Mouse (Mus musculus) cerebellum, postnatal 10 days (tissue): Measurements from ENCODE around the gene Tst.

ENCODE experiments used
- DNase-seq, 2 experiments: peaks; one replicate each; pipeline ENCODE4 v3.0.0; 2021; ENCODE audit warnings: mixed read lengths in 2 of 2

The Tst gene

DNA sequence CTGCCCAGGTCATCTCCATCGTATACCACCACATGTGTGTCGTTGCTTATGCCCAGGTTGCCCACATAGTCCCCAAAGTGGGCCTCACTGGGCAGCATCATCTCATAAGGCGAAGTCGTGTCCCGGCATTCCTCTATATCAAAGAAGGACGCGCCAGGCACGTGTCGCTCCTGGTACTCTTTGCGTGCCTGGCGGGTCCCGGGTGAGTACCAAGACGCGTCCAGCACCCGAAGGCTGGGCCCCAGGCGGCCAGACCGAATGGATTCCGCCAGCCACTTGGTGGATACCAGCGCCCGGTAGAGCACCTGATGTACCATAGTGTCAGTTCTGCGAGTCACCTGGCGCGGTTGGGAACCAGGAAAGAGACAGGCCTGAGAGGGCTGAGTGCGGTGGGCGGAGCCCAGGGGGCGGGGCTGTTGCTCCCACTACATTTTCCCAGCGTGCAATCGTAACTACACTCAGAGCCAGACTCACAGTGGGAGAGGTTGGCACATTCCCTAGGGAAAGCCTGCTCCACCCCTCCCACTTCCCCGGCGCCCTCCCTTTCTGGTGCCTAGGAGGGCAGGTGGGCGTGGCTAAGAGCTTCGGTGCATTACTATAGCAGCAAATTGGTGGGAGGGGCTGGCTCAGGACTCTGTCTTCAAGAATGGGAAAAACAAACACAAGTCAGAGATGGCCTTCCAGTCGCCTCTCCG is at the start of gene Tst:
TSS of gene Tst (minus strand) at position 391 of the 695 bp plus-strand sequence.
- peak; percentile 92 to 93 for DNase-seq

DNA sequence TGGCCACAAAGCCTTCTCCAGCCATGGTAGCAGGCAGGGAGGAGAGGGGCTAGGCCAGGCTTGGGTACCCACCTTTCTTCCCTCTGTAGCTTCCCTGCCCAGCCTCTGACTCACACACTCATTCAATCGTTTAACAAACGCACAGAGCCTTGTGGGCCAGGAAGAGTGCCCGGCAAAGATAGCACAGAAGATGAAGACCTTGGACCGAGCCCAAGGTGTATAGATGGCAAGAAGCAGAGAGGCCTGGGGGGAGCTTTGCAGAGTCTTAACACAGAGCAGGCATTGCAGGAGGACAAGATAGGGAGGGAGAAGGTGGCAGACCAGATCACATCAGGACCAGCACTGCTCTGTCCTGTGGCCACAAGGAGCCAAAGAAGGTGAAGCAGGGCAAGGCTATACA is 49.5 kb upstream of the Tst start:
- no peak for DNase-seq

DNA sequence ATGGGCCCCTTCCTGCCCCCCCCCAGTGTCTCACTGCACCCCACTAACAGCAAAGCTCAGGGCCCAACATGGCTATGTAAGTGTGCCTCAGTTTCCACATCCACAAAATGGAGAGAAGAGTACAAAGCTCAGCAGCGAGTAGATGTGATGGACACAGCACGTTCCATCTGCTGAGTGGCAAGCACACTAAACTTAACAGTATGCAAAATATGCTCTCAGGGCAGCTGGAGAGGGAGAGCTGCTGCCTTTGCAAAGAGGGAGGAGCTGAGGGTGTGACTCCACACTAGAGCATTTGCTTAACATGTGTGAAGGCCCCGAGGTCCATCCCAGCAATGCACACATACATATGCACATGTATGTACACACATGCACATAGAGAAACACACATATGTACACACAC is 47.2 kb upstream of the Tst start:
- DNase-seq, result no peak

DNA sequence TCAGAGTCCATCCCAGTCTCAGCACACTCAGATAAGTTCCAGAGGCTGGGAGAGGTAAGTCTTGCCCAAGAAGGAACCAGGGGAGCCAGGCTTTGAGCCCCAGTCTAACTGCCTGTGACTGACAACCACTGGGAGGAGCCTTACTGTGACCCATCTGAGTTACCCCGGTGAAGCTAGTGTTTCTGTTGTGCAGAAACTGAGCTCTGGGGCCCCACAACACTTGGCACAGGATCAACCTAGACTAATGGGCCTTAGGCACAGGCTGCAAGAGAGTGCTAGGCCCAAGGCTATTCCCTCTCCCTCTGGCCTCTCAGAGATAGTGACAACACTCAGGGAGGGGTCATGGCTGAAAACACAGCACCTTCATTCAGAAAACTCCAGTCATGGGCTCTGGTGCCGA is 45.5 kb upstream of the Tst start:
- no peak for DNase-seq

DNA sequence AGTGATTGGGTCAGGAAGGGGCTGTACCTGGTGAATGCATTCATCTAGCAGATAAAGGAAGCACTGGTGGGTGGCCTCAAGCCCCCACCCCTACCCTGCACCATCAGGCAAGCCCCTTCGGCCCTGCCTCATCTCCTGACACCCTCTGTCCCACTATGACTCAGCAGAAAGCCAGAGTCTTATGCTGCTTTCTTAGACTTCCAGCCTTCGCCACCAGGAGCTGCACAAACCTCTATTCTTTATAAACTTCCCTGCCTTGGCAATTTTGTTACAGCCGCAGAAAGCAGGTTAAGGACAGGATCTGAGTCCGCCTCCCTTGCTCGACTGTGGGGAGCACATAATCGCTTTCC is 44.7 kb upstream of the Tst start:
- no peak for DNase-seq

DNA sequence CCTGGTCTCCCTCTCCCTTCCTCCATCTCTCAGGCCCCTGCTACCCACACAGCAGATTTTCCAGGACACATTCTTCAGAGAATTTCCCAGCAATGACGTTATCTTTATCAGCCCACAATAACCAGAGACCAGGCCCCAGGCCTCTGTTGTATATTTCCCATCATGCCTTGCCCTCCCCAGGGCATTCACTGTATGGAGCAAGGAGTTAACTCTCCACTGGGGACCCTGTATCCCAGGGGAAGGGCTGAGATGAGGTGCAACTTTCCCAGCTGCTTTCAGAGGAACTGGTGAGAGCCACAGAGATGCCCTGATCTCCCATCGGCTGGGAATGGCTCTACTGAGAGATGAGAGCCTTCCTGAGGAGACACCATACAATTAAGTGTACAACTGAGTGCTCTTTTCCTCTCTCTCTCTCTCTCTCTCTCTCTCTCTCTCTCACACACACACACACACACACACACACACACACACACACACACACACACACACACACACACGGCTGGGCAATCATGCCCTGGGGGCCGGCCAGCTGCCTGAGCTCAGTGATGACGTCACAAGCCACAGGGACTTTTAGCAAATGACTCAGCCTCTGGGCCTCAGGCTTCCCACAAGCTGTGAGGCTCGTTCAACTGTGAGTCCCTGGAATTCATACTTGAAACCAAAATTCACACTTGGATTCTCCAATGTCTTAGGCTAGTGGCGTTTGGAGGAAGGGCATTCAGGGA is 44.1 kb upstream of the Tst start:
- peak; percentile 54 to 65 for DNase-seq

DNA sequence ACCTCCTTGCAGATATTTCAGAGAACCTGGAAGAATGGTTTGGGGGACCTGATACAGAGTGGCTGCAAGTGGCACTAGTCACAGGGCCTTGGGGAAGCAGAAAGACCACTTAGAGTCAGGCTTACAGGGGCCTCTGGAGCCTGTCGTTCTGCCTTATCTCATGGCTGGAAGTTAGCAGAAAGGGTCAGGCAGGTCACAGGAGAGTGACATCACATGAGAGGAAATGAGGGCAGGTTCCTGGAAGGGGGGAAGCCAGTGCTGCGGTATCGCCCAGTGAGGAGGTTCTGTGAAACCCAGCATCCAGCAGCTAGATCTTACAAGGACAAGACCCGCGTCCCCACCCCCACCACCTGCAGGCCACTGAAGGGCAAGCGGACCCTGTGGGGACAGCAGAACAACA is 43.4 kb upstream of the Tst start:
- DNase-seq, result no peak

DNA sequence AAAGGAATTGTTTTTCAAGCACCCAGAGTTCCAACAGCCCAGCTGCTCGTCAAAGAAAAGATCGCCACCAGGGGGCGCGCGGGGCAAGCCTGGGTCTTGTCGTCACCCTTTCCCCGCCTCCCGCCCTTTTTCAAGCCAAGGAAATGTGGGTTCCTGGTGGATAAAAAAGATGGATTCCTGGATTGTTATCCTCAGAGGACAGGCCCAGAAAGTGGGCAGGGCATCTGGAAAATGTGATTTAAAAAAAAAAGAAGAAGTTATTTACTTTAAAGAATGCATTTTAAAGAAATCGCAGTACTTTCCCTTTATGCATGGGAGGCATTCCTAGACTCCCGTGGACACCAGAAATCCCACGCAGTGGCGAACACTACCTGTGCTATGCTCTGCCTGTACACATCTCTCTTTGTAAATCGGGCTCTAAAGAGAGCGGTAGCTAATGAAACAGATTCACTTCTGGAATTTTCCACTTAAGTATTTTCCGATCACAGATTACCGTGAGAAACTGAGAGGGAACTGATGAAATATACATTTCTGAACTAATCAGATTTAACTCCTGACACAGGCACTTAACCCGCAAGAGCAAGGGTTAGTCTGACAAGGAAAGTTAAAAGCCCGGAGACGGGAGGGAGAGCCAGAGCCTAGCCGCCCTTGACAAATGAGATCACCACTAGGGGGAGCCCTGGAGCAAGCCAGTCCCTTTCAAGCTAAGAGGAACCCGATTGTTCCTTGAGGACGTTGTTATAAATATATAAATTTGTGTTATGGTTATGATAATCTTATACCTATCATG is 42.2 kb upstream of the Tst start:
- peak; percentile 99 to 100 for DNase-seq

DNA sequence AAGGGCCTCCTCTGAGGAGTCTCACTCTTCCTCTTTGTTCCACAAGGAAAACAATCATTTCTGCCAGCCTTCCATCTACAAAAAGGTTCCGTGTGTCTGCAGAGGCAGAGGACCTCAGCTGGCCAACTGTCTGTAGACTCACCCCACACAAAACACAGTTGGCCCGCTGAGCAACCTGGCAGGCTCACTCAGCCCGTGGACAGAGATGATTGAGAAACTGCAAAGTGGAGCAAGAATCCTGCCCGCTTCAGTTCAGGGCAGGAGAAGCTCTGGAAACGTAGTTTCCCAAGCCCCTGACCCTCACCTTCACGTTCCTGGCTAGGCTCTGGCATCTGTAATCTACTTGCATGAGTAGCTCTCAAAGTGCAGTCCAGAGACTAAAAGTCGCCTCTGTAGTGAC is 41.4 kb upstream of the Tst start:
- no peak for DNase-seq

DNA sequence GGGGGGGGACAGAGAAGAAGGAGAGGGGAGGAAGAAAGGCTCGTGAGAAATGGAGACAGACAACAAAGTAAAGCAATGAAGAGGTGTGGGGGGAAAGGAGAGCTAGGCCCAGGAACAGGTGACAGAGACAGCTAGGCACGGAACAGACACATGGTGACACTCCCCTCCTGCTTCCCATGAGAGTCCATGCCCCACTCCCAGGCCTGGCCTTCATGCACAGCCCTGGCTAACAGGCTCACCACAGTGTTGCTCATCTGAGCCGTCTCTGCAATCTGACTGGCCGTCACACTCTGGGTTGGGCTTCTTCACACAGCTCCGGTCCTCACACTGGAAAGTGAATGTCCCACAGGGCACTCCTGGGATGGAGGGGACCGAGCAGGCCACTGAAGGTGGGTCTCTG is 38.1 kb upstream of the Tst start:
- DNase-seq, result no peak

DNA sequence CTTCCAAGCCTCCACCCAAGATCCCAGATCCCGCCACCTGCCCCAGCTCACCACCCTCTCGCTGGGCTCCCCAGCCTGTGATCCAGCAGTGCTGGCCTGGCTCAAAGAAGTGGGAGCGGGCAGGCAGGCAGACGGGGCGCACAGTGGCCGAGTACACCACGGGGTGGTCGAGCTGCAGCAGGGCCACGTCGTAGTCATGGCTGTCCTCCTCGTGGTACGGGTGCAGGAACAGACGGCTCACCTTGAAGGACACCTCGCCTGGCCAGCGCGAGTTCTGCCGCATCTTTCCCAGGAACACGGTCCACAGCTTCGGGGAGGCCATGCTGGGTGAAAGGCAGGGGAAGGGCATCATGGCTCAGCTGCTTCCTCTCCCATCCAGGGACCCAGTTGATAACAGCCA is 36.5 kb upstream of the Tst start:
- DNase-seq, result no peak

DNA sequence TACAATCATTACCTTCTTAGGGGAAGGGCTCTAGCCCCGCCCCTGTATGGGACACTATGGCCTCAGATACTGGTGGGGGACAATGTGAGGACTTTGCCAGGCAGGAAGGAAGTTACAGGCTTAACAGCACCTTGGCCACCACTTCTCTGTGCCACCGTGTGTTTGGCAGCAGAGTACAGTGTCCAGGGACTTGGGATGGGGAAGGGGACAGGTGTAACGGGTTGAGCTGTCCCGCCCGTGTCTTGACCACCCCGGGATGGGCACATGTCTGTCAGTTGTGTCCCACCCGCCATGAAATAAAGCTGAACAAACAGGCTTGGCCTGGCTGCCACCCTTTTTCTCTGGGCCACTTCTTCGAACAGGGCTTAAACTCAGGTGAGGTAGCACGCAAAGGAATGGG is 33.3 kb upstream of the Tst start:
- no peak for DNase-seq

DNA sequence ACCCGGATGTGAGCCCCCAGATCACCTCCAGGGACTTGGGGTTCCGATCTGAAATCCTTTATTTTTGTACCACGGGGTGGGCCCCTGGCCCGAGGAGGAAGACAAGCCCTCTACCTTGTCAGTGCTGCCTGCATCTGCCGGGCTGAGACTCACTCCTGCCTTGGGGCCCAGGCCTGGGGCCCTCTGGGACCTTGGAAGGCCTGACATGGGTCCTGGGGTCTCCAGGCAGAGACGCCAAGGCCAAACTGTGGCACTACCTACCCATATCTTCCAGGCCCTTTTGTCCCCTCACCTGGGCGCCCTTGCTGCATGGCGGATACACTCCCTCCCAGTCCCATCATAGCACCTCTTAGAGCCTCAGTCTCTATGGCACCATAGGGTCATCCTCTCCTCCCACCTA is 32.8 kb upstream of the Tst start:
- DNase-seq, result no peak

DNA sequence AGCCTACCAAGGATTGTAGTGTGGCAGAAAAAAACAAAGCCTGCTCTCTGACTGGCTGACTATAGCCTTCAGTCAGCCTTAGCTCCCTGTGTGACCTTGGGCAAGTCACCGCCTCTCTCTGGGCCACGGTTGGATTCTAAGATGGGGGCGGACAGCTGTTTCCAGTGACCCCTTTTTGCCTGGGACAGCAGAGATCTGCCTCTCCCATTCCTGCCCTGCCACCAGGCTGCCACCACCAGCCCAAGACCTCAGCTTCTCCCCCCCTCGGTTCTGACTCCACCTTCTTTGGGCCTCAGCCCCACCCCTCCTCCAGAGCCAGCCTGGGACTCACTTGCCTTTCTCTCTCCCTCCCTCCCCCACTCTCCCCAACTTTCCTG is 32.3 kb upstream of the Tst start:
- no peak for DNase-seq

DNA sequence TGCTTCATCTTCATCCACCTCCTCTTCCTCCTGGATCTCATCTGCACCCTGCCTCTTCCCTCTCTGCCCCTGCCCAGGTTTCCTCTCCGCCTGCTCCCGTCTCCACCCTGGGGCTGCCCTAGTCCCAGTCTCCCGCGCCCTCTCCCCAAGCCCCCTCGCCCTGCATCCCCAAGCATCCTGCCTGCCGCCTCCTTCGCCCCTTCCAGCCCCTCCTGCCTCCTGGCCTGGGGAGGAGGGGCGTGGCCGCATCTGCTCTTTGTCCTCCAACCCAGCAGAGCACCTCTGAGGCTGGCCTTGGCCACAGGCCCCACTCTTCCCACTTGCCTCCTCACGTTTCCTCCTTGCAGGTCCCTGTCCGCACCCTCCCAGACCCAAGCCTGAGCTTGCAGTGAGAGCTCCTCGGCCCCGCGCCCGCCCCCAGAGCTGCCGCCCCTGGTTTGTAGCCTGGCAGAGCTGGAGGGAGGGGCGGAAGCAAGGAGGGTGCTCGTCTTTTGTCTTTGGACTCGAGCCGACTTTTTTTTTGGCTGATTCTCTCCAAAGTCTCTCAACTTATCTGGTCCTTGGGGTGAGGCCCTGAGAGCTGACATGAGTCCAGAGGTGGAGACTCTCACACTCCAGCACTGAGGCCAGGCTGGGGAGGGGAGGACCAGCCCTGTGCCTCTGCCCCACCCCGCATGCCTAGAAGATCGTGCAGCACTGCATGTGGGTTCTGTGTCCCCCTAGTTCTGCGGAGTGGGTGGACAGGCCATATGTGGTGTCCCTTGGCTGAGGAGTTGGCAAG is 31.7 kb upstream of the Tst start:
- DNase-seq, result peak; percentile 48 to 57

DNA sequence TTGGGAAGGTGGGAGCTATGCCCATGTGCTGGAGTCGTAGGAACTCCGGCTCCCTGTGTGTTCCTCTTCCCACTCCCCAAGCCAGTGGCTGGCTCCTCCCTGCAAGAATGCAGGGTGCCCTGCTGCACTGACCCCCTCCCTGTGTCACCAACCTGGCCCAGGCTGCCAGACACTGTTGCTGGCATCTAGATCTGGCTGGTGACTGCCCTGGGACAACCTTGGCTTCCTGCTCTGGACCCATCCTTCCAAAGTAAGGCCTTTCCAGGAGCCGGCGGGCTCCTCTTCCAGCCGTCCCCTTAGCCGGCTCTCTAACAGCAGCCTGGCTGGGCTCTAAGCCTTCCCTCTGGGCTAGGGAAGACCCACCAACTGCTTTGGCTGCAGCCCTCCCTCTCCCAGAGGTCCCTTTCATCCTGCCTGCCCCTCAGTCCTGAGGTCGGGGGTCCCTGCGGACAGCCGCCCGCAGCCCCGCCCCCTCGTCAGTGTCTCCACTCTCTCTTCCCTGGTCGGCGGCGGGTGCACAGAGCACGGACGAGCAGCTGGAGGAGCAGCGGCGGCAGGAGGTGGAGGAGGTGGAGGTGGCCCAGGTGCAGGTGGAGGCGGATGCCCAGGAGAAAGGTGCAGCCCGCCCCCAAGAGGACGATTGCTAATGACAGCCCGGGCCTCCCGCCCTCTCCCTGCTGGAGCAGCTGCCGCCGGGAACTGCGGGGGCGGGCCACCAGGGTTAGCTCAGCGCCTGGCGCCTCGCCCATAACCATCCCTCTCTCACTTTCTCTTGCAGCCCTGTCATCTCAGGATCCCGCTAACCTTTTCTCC is 30.9 kb upstream of the Tst start:
- peak; percentile 88 to 90 for DNase-seq

DNA sequence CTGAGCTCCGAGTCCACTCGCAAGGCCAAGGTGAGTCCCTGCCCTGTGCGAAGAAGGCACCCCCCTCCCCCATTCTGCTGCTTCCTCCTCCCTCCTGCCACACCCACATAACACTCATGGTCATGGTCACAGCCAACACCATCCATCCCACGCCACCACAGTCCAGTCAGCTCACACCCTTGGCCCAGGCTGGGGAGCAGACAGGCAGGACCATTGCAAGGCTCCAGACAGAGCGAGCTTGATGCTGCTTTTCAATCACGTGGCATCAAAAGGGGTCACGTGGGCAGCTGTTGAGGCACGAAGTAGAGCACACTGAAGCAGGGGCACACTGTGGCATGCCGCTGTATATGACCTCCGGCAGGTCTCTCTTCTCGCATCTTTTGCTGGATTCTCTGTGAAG is 30.0 kb upstream of the Tst start:
- no peak for DNase-seq

DNA sequence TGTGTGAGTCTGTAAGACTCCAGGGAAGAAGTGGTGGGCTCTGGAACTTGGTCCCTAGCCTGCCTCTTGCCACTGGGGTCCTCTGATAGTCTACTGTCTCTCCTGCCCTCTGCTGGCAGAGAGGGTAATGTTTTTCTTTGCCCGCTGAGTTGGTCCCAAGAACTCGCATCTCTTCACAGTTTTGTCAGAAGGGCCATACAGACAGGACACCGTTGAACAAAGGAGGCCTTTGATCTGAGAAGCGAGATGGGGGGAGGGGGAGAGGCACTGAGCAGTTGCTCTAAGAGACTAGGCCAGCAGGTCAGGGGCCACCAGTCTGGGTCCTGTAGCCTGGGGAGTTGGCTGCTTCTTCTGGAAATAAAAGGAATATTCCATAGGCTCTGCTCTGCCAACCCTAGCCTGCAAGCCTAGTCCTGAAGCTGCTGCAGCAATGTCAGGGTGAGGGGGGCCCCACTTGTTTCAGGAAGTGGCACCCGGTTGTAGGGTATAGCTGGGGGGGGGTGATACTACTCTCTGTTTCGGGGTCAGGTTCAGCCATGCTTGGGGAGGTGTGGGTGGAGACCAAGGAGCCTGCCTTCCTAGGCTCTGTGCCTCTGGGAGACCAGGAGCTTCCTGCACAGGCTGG is 29.3 kb upstream of the Tst start:
- peak; percentile 77 to 80 for DNase-seq

DNA sequence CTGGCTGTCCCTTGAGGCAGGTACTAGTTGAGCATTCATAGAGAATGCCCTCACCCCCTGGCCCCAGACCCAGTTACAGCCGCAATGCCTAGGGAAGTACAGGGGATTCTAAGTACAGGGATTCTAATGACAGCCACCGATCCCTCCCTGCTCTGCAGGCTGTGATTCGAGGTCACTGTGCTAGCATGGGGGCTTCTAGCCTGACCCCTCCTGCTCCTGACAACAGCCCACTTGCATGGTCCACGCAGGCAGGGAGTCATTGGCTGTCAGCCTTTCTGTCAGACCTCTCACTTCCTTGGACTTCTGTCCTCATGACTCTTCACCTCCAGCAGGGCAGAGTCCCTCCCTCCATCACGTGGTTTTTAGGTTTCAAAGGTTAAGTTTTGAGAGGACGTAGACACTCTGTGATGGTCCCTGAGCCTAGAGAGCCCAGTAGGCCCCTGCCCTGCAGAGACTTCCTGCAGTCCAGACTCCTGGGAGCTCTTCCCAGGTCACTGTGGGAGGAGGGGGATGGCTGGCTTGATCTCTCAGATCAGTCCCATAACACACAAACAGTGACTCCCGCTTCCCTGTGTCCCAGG is 25.9 kb upstream of the Tst start:
- no peak for DNase-seq

DNA sequence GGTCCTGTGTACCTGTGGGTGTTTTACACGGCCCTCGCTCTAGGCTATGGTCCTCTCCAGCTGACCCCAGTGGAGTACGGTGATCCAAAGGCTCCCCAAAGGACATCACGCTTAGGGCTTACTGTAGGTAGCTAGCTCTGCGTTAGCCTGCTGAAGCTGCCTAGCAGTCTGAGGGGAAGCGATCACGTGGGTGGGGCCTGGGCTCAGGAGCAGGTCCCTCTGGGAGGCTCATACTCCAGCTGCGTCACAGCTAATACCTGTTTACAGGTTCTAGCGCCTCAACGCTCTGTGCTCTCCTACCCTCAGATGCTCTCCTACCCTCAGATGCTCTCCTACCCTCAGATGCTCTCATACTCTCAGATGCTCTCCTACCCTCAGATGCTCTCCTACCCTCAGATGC is 25.2 kb upstream of the Tst start:
- no peak for DNase-seq

DNA sequence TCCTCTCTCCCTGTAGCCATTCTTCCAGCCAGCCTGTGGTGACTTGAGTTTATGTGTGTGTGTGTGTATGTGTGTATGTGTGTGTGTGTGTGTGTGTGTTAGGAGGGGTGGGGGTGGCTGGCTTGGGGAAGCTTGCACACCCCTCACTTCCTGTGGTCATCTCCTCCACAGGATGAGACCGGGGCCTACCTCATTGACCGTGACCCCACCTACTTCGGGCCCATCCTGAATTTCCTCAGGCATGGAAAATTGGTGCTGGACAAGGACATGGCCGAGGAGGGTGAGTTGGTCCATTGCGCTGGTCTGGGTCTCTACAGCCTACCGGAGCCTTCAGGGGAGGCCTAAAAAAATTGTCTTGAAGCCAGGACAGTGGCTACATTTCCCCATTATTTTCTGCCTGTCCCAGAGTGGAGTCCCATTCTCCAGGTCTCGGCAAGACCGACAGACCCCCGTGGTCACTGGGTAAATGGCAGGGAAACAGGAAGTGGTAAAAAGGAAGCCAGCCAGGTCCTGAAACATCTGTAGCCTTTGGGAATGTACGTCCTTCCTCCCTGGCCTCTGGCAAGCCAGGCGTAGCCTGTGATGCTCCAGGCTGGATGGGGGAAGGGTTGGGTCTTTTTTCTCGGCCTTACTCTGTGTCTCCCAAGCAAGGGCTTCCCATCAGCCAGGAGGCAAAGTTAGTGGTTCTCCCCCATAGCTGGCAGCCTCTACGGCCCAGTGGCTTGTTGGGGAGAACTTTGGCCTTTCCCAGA is 24.3 kb upstream of the Tst start:
- no peak for DNase-seq
